Mouse (Mus musculus): Measurements from ENCODE around the gene Lgr6.

GRCm38 (mm10) chr1:135011912-135012311 is 93.2 kb downstream of the Lgr6 start:
- no peak for TF ChIP-seq CTCF (IDR thresholded peaks at IDR 0.05; ENCODE audit: low read depth, low read length)
- no peak for TF ChIP-seq EP300 (IDR thresholded peaks at IDR 0.05; ENCODE audit: insufficient read depth, low read depth, low read length)

Measured in ES-Bruce4 (cell line).